Mouse (Mus musculus) kidney, embryonic 16.5 days (tissue): ENCODE measurements at regions not wholly inside any gene's neighbourhood (a gene's known extent, or its start where the extent isn't known, plus 50 kb on each side); places are given as distances from the start of the nearest gene placed in this dataset.

ENCODE experiments used
- ATAC-seq: fragments of 200-750 bp; cut with Nextera tagmentation; 2 replicates; pipeline ENCODE4 v1.8.0; 2017; ENCODE audit warnings: moderate TSS enrichment; ENCODE audit not compliant: low FRiP score, low TSS enrichment
- H3K27ac ChIP-seq: fragments of 300-500 bp; sonication (generic); 2 replicates; pipeline ENCODE4 v1.5.1; 2014; ENCODE audit warnings: low read length
- H3K27me3 ChIP-seq: fragments of 300-500 bp; sonication (generic); 2 replicates; pipeline ENCODE4 v1.6.1; 2014; ENCODE audit warnings: low read length, control low read depth, mixed read lengths; ENCODE audit not compliant: insufficient read depth
- H3K36me3 ChIP-seq: fragments of 300-500 bp; sonication (generic); 2 replicates; pipeline ENCODE4 v1.6.1; 2014; ENCODE audit warnings: low read length, control low read depth, mixed read lengths; ENCODE audit not compliant: insufficient read depth
- H3K4me1 ChIP-seq: fragments of 300-500 bp; sonication (generic); 2 replicates; pipeline ENCODE4 v1.6.1; 2014; ENCODE audit warnings: low read length, control low read depth, mixed read lengths; ENCODE audit not compliant: insufficient read depth
- H3K4me2 ChIP-seq: fragments of 300-500 bp; sonication (generic); replicated peaks from 2 replicates; pipeline ENCODE4 v1.6.1; 2014; ENCODE audit warnings: low read depth, low read length
- H3K4me3 ChIP-seq: fragments of 300-500 bp; sonication (generic); 2 replicates; pipeline ENCODE4 v1.5.1; 2014; ENCODE audit warnings: mild to moderate bottlenecking, low read length
- H3K9ac ChIP-seq: fragments of 300-500 bp; sonication (generic); replicated peaks from 2 replicates; pipeline ENCODE4 v1.6.1; 2014; ENCODE audit warnings: low read length
- H3K9me3 ChIP-seq: fragments of 300-500 bp; sonication (generic); 2 replicates; pipeline ENCODE4 v1.6.1; 2016; ENCODE audit warnings: low read length, control low read depth
- WGBS: fragments of 180-500 bp; shearing (Covaris S2); extraction: QIAGEN DNeasy Blood & Tissue Kit; methylation state at CpG from one replicate; pipeline ENCODE4 v1.1.7; 2014; 5-methylcytosine and 5-hydroxymethylcytosine counted together

DNA sequence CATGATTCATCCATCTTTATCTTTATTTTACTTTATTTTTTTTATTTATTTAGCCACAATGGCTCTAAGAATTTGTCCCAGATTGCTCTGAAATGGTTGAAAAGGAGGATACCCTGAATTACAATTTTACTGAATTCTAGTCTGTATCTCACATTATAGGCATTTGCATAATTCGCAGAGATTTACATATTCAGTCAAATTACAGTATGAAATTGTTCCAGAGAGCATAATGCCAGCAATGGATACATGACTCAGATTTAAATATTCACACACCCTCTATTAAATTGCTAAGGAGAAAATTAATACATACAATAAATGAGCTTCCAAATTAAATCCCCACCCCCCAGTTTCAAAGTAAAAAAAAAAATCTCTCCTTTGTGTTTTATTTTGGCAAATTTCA is 238.8 kb upstream of the Cwc22 start:
- Histone ChIP-seq H3K4me1 (no peaks in the 10 kb centered on the region), H3K27ac (no peak overlapping the region), H3K27me3 (no peaks in the 10 kb centered on the region), H3K9ac (no peak overlapping the region), H3K9me3 (no peaks in the 10 kb centered on the region), H3K4me2 (no peak overlapping the region), H3K36me3 (no peaks in the 10 kb centered on the region), H3K4me3 (no peak overlapping the region)
- ATAC-seq = no peak
- WGBS = 80% methylated on average over 1 of the region's 1 CpGs

DNA sequence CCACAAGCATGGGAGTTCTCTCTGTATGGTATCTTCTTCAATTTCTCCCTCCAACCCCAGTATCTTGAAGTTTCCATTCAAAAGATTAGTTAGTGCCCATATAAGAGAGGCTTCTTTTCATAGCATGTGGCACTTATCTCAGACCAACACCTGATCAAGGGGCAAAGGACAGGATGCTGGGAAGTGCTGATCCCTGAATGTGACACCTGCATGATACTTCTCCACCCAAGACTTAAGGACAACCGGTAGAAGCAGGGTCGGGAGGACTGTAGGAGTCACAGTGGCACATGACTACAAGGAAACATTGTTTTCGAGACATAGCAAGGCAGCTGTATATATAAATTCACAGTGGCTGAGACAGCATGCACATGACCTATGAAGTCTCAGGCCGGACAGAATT is 227.6 kb upstream of the Cwc22 start:
- no peaks in the 10 kb centered on the region for H3K9me3 ChIP-seq
- no peak for ATAC-seq
- H3K9ac ChIP-seq = no peak overlapping the region
- no peaks in the 10 kb centered on the region for H3K27me3 ChIP-seq
- no peak overlapping the region for H3K4me3 ChIP-seq
- H3K4me1 ChIP-seq = no peaks in the 10 kb centered on the region
- H3K4me2 ChIP-seq = no peak overlapping the region
- no peaks in the 10 kb centered on the region for H3K36me3 ChIP-seq
- WGBS = 48% methylated on average over 4 of the region's 4 CpGs
- H3K27ac ChIP-seq = no peak overlapping the region

DNA sequence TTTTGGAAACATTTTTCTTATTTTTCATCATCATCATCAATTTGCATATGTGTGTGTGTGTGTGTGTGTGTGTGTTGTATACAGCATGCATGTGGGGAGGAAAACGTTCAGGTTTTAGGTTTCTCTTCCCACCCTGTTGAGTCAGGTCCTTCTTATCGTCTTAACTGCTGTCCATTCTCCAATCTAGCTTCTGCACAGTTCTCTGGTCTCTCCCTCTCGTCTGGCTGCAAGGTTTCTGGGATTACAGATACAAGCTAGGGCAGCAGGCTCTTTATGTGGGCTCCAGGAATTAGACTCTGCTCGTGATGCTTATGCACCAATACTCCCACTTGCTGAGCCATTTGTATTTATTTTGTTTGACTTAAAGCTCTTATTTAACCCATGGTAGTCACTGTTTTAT is 226.6 kb upstream of the Cwc22 start:
- no peak for ATAC-seq
- Histone ChIP-seq H3K4me2 (no peak overlapping the region), H3K9ac (no peak overlapping the region), H3K4me3 (no peak overlapping the region), H3K36me3 (no peaks in the 10 kb centered on the region), H3K27ac (no peak overlapping the region), H3K27me3 (no peaks in the 10 kb centered on the region), H3K4me1 (no peaks in the 10 kb centered on the region), H3K9me3 (no peaks in the 10 kb centered on the region)
- WGBS = 54% methylated on average over 4 of the region's 4 CpGs

DNA sequence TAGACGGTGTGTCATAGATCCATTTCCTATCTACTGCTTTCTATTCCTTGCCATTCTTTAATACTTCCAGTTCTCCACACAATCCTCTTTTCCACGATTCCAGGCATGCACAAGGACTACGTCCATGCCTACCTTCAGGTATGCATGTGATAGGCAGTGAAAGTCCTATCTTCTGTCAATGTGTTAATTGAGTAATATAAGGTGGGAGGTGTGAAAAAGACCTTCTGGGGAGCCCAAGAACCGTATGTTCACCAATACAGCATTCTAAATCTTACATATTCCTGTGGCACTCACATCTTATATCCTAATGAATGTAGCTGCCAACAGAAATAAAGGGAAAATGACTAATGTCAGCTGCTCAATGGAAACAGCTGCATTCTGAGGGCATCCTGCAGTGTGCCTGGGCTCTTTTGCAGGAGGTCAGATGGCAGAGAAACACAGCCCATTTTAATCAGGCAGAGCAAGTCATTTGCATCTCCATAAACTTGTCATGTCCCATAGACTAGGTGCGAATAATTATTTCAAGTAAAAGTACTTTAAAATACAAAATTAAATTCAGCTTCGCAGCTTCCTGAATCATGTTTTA is 224.1 kb upstream of the Cwc22 start:
- H3K9ac ChIP-seq = no peak overlapping the region
- H3K36me3 ChIP-seq = no peaks in the 10 kb centered on the region
- WGBS = 84% methylated on average over 6 of the region's 6 CpGs
- no peak for ATAC-seq
- H3K4me2 ChIP-seq = no peak overlapping the region
- H3K4me3 ChIP-seq = no peak overlapping the region
- no peaks in the 10 kb centered on the region for H3K27me3 ChIP-seq
- no peaks in the 10 kb centered on the region for H3K9me3 ChIP-seq
- no peak overlapping the region for H3K27ac ChIP-seq
- H3K4me1 ChIP-seq = no peaks in the 10 kb centered on the region

DNA sequence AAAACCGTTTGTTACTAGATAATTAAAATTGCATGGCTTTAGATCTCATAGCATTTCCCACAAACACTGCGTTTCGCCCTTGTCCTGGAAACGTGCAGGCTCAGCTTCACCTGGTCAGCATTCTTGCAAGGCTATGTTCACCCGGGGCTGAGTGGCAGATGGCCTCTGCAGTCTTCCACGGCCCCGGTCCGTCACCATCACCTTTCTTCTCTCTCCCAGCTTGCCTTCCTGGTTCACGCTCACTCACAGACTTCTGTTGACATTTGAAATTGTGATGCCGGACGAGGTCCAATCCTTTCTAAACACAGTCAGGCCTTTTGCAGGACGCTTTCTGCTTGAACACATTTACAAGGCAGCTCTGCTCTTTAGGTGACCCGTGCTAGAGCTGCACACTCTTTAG is 219.3 kb upstream of the Cwc22 start:
- H3K27me3 ChIP-seq = no peaks in the 10 kb centered on the region
- H3K4me1 ChIP-seq = no peaks in the 10 kb centered on the region
- no peak overlapping the region for H3K9ac ChIP-seq
- no peak overlapping the region for H3K27ac ChIP-seq
- H3K36me3 ChIP-seq = no peaks in the 10 kb centered on the region
- H3K4me2 ChIP-seq = no peak overlapping the region
- ATAC-seq = no peak
- no peaks in the 10 kb centered on the region for H3K9me3 ChIP-seq
- no peak overlapping the region for H3K4me3 ChIP-seq
- whole genome bisulfite sequencing = 78% methylated on average over 13 of the region's 13 CpGs

DNA sequence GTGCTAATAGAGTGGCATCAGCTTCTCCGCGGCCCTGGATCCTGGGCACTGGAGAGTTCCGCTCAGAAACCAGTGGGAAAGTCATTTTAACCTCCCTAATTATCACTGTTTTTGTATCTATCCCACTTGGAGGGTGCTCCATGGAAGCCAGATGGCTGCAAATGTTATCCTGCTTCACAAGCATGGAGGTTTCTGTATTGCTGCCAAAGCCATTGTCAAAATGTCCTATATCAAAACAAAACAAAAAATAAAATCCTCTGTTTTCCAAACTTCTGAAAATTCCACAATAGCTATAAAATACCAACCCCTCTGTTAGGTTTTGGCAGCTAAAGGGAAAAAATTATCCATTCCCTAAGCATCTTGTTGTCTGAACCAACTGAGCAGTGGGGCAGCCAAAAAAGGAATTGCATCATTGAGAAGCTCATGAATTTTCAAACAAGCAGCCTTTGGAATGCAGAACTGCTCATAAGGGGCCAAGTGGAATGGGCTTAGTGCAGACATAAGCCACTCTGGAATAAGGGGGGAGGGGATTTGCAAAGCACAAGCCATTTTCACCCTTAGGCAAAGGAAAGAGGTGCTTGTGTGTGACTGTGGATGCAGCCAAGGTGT is 213.8 kb upstream of the Cwc22 start:
- H3K27ac ChIP-seq = no peak overlapping the region
- no peaks in the 10 kb centered on the region for H3K36me3 ChIP-seq
- H3K9ac ChIP-seq = no peak overlapping the region
- no peak overlapping the region for H3K4me2 ChIP-seq
- no peak overlapping the region for H3K4me3 ChIP-seq
- no peaks in the 10 kb centered on the region for H3K9me3 ChIP-seq
- peak; percentile 54; the same call in 1 of the 2 replicates for ATAC-seq
- no peaks in the 10 kb centered on the region for H3K4me1 ChIP-seq
- WGBS = 76% methylated on average over 3 of the region's 3 CpGs
- H3K27me3 ChIP-seq = no peaks in the 10 kb centered on the region

DNA sequence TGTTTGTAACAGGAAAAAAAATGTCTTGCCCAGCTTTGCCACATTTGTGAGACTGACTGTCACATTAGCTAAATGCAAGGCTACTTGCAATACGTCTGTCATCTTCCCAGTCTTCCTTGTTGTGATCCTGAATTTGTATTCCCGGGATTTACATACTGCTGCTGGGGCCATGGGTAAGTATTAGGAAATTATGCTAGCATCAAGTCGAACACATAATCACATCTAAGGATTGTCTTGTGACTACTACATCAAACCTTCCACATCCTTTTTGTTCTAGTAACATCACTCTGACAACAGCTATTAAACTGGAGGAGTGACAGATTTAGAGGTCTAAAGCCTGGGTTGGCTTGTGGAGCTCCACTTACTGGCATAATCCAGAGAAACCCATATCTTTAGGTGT is 164.2 kb upstream of the Cwc22 start:
- ATAC-seq = no peak
- no peaks in the 10 kb centered on the region for H3K36me3 ChIP-seq
- no peak overlapping the region for H3K4me3 ChIP-seq
- H3K27ac ChIP-seq = no peak overlapping the region
- no peaks in the 10 kb centered on the region for H3K9me3 ChIP-seq
- WGBS = 79% methylated on average over 3 of the region's 3 CpGs
- H3K4me1 ChIP-seq = no peaks in the 10 kb centered on the region
- H3K9ac ChIP-seq = no peak overlapping the region
- H3K27me3 ChIP-seq = no peaks in the 10 kb centered on the region
- H3K4me2 ChIP-seq = no peak overlapping the region

DNA sequence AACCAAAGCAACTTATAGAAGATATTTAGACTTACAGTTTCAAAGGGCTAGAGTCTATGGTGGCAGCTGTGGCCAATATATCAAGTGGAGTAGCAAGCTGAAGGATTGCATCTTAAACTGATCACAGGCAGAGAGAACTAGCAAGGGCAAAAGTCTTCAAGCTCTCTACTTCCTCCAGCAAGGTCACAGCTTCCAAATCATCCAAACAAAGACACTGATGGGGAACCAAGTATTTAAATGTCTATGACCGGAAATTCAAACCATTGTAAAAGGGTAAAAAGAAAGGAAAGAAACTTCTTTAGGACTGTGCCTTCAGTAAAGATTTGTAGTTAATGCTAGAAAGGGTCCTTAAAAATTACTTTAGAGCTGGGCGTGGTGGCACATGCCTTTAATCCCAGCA is 149.4 kb upstream of the Cwc22 start:
- no peak overlapping the region for H3K4me2 ChIP-seq
- no peaks in the 10 kb centered on the region for H3K9me3 ChIP-seq
- no peak overlapping the region for H3K9ac ChIP-seq
- no peaks in the 10 kb centered on the region for H3K36me3 ChIP-seq
- 77% methylated on average over 2 of the region's 2 CpGs for WGBS
- H3K4me3 ChIP-seq = no peak overlapping the region
- H3K27me3 ChIP-seq = no peaks in the 10 kb centered on the region
- ATAC-seq = no peak; the same call in 1 of the 2 replicates
- no peaks in the 10 kb centered on the region for H3K4me1 ChIP-seq
- H3K27ac ChIP-seq = no peak overlapping the region

DNA sequence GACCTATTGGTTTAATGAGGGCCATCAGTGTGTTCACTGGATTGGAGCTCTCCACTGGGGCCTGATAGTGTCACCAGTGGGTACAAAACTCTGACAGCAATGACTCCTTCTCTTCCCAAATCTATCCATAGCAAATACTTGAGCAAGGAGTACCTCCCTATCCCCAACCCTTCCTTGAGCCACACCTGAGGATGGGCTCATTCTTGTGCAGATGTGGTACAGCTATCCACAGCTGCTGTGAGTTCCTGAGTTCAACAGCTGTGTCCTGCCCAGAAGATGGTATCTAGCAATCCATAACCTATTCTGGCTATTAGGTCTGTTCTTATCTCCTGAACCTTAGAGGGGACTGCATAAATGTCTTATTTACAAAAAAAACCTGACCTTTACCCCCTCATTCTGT is 148.7 kb upstream of the Cwc22 start:
- Histone ChIP-seq H3K9ac (no peak overlapping the region), H3K36me3 (no peaks in the 10 kb centered on the region), H3K4me3 (no peak overlapping the region), H3K9me3 (no peaks in the 10 kb centered on the region), H3K4me1 (no peaks in the 10 kb centered on the region), H3K27ac (no peak overlapping the region), H3K4me2 (no peak overlapping the region), H3K27me3 (no peaks in the 10 kb centered on the region)
- ATAC-seq = no peak

DNA sequence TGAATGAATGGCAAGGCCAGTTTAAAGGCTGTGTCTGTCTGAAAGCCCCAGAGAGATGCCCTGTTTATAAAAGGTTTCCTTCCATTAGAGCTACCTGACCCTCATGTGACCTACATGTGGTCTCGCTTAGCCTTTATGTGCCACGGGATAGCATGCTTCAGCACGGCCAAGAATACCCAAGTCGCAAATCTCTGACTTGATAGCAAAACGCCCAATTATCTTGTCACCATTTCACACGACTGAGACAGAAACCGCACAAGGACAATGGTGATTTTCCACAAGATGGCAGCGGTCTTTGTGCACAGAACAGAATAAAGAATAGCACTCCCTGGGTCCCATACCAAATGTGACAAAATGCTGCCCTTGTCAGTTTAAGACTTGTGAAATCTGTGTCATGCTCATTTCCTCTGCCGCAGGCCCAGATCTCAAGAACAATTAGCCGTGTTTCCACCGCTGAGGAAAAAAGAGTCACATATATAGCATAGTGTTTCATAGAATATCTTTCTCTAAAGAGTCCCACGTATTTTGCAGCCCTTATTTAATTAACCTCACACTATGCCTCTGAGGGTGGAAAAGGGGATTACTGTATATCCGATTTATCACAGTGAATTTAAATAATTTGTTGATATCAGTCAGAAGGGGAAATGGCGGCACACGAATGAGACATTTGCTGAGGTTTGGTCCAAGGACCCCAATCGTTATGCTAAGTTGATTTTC is 118.3 kb upstream of the Cwc22 start:
- no peak overlapping the region for H3K27ac ChIP-seq
- 62% methylated on average over 16 of the region's 16 CpGs for WGBS
- H3K9ac ChIP-seq = no peak overlapping the region
- no peaks in the 10 kb centered on the region for H3K9me3 ChIP-seq
- no peak for ATAC-seq
- H3K4me3 ChIP-seq = no peak overlapping the region
- no peaks in the 10 kb centered on the region for H3K27me3 ChIP-seq
- H3K36me3 ChIP-seq = no peaks in the 10 kb centered on the region
- H3K4me1 ChIP-seq = peaks cover 8% of the 10 kb centered on the region; the same call in 1 of the 2 replicates
- no peak overlapping the region for H3K4me2 ChIP-seq
